Mouse (Mus musculus): ENCODE data around the gene Gm12184.

GRCm38 (mm10) chr11:48862784-48863319, 36.4 kb upstream of the Gm12184 start:
- TF ChIP-seq CTCF (IDR thresholded peaks at IDR 0.05; ENCODE audit: low read depth) (no peak), EP300 (IDR thresholded peaks at IDR 0.05; ENCODE audit: low read depth) (no peak)

All from heart, postnatal 0 days (tissue).